Mouse (Mus musculus) liver, adult 2 months (tissue): ENCODE results near the gene Per3.

Source experiments
- CTCF ChIP-seq: fragments of 200-500 bp; IDR thresholded peaks from 2 replicates; pipeline ENCODE4 v1.5.1; 2011; ENCODE audit warnings: low read depth, low read length, control low read depth
- POLR2A ChIP-seq: fragments of 200-500 bp; IDR thresholded peaks from 2 replicates; pipeline ENCODE4 v1.6.1; 2011; ENCODE audit warnings: low read length, control low read depth; ENCODE audit not compliant: insufficient read depth; ENCODE audit errors: extremely low read depth

DNA sequence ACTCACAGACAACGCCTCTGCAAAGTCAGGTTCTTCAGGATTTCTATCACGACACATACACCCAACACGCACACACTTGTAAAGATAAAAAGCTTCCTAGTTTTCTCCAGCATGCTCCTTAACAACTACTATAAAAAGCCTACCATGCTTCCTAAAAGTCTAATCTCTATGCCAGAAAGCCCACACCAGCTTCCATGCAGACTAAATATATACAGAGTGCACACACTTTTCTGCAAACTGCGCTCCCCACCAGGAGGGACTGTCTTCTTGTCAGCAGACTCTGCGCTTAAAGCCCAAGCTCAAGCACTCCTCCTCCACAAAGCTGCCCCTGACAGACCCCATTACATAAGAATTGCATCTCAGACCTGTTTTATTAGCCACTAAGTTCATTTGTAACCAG, 3.0 kb downstream of the Per3 start:
- TF ChIP-seq CTCF (no peak), POLR2A (no peak)
